Mouse (Mus musculus) spleen, adult 2 months (tissue): ENCODE measurements at regions not wholly inside any gene's neighbourhood (a gene's known extent, or its start where the extent isn't known, plus 50 kb on each side); places are given as distances from the start of the nearest gene placed in this dataset.

ENCODE experiments used
- DNase-seq, 2 experiments: peaks; one replicate each; pipeline versions ENCODE4 v3.0.0 to v3.0.0-alpha.2; 2012 to 2021; ENCODE audit warnings: low spot score in 2 of 2, low read depth in 1 of 2
- H3K27ac ChIP-seq: fragments of 200-500 bp; 2 replicates; pipeline ENCODE4 v1.5.1; 2012; ENCODE audit warnings: low read length, inconsistent platforms; ENCODE audit not compliant: insufficient read depth
- H3K27me3 ChIP-seq: fragments of 200-500 bp; 2 replicates; pipeline ENCODE4 v1.6.1; 2012; ENCODE audit warnings: mild to moderate bottlenecking, moderate library complexity, low read length, inconsistent platforms; ENCODE audit not compliant: control insufficient read depth, insufficient read depth
- H3K36me3 ChIP-seq: fragments of 200-500 bp; 2 replicates; pipeline ENCODE4 v1.6.1; 2012; ENCODE audit warnings: mild to moderate bottlenecking, low read length, inconsistent platforms; ENCODE audit not compliant: control insufficient read depth, insufficient read depth
- H3K4me1 ChIP-seq: fragments of 200-500 bp; 2 replicates; pipeline ENCODE4 v1.6.1; 2011; ENCODE audit warnings: inconsistent platforms; ENCODE audit not compliant: control insufficient read depth, insufficient read depth, insufficient read length
- H3K4me3 ChIP-seq: fragments of 200-500 bp; 2 replicates; pipeline ENCODE4 v1.5.1; 2011; ENCODE audit warnings: mild to moderate bottlenecking, inconsistent platforms; ENCODE audit not compliant: insufficient read depth, insufficient read length; ENCODE audit errors: extremely low read depth
- CTCF ChIP-seq: fragments of 200-500 bp; IDR thresholded peaks from 2 replicates; pipeline ENCODE4 v1.5.1; 2011; ENCODE audit warnings: mild to moderate bottlenecking, inconsistent platforms; ENCODE audit not compliant: insufficient read depth, insufficient read length, insufficient replicate concordance; ENCODE audit errors: extremely low read depth
- POLR2A ChIP-seq: fragments of 200-500 bp; IDR thresholded peaks from 2 replicates; pipeline ENCODE4 v1.6.1; 2011; ENCODE audit warnings: low read depth, low read length, inconsistent platforms
- WGBS: fragments of 180-500 bp; shearing (Covaris S2); methylation state at CpG from one replicate; pipeline ENCODE4 v1.1.7; 2018; 5-methylcytosine and 5-hydroxymethylcytosine counted together

- TF ChIP-seq POLR2A (no peak), CTCF (no peak)
- H3K4me1 ChIP-seq: no peaks in the 10 kb centered on the region
- no peak overlapping the region for H3K4me3 ChIP-seq
- no peaks in the 10 kb centered on the region for H3K27me3 ChIP-seq
- H3K27ac ChIP-seq: no peak overlapping the region
- WGBS: 63% methylated on average over 2 of the region's 2 CpGs
- no peak for DNase-seq
- H3K36me3 ChIP-seq: no peaks in the 10 kb centered on the region
These were observed 347.2 kb downstream of the Ets1 start for GRCm38 (mm10) chr9:32983182-32983581.

GRCm38 (mm10) chr9:32986836-32987673, 351.0 kb downstream of the Ets1 start:
- TF ChIP-seq CTCF (no peak), POLR2A (no peak)
- WGBS: 77% methylated on average over 9 of the region's 9 CpGs
- DNase-seq: no peak
- Histone ChIP-seq H3K36me3 (no peaks in the 10 kb centered on the region), H3K4me3 (no peak overlapping the region), H3K27me3 (no peaks in the 10 kb centered on the region), H3K27ac (no peak overlapping the region), H3K4me1 (no peaks in the 10 kb centered on the region)

GRCm38 (mm10) chr9:32989006-32989405, 353.0 kb downstream of the Ets1 start:
- 74% methylated on average over 1 of the region's 1 CpGs for WGBS
- no peaks in the 10 kb centered on the region for H3K4me1 ChIP-seq
- no peak overlapping the region for H3K4me3 ChIP-seq
- no peak for DNase-seq
- TF ChIP-seq POLR2A (no peak), CTCF (no peak)
- no peaks in the 10 kb centered on the region for H3K36me3 ChIP-seq
- no peaks in the 10 kb centered on the region for H3K27me3 ChIP-seq
- H3K27ac ChIP-seq: no peak overlapping the region

- WGBS: 85% methylated on average over 1 of the region's 1 CpGs
- Histone ChIP-seq H3K36me3 (no peaks in the 10 kb centered on the region), H3K4me3 (no peak overlapping the region), H3K27me3 (no peaks in the 10 kb centered on the region), H3K4me1 (no peaks in the 10 kb centered on the region), H3K27ac (no peak overlapping the region)
- no peak for DNase-seq
- TF ChIP-seq CTCF (no peak), POLR2A (no peak)
These were observed 362.3 kb downstream of the Ets1 start for GRCm38 (mm10) chr9:32998323-32998722.

DNA sequence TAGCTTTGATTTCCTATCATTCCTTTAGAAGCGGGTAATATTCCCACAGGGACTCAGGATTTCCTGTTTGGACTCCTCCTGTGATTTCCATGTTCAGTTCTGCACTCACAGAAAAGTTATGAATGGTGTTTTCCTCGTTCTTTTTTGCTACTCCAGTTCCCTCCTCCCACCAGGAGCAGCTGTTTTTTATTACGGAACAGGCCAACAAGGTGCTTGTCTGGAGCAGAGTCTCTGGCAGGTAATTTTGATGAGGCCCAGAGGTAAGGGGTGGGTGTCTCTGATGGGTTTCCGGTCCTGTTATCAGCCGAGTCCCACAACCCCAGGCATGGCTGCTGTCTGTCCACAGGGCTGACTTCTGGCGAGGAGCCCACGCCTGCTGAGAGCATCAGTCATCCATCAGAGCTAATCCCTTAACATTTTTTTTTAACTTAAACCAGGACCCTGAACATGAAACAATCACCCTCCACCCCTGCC, 364.7 kb downstream of the Ets1 start:
- DNase-seq: no peak
- Histone ChIP-seq H3K36me3 (no peaks in the 10 kb centered on the region), H3K27ac (no peak overlapping the region), H3K4me3 (no peak overlapping the region), H3K27me3 (no peaks in the 10 kb centered on the region), H3K4me1 (no peaks in the 10 kb centered on the region)
- TF ChIP-seq POLR2A: no peak
- no peak for TF ChIP-seq CTCF
- 72% methylated on average over 7 of the region's 7 CpGs for WGBS

GRCm38 (mm10) chr9:33001165-33001949, 365.3 kb downstream of the Ets1 start:
- DNase-seq: no peak

GRCm38 (mm10) chr9:33003880-33004279, 367.9 kb downstream of the Ets1 start:
- TF ChIP-seq CTCF: no peak
- no peak for TF ChIP-seq POLR2A
- no peaks in the 10 kb centered on the region for H3K36me3 ChIP-seq
- H3K4me1 ChIP-seq: no peaks in the 10 kb centered on the region
- 93% methylated on average over 1 of the region's 1 CpGs for WGBS
- H3K27ac ChIP-seq: no peak overlapping the region
- no peak for DNase-seq
- no peaks in the 10 kb centered on the region for H3K27me3 ChIP-seq
- no peak overlapping the region for H3K4me3 ChIP-seq

More at GRCm38 (mm10) chr9:33001165-33001949, 365.3 kb downstream of the Ets1 start:
- Histone ChIP-seq H3K27ac (no peak overlapping the region), H3K27me3 (no peaks in the 10 kb centered on the region), H3K4me1 (no peaks in the 10 kb centered on the region), H3K36me3 (no peaks in the 10 kb centered on the region), H3K4me3 (no peak overlapping the region)
- WGBS: 72% methylated on average over 9 of the region's 9 CpGs
- TF ChIP-seq CTCF (no peak), POLR2A (no peak)
